Mouse (Mus musculus) hindbrain, embryonic 14.5 days (tissue): Measurements from ENCODE around the gene Smyd4. TPM values are rescaled to one million over a fixed set of nuclear protein-coding genes. Genes with fewer than 3 reads are reported as not detected.

ENCODE experiments used
- ATAC-seq: fragments of 200-750 bp; cut with Nextera tagmentation; 2 replicates; pipeline ENCODE4 v1.8.0; 2017; ENCODE audit warnings: moderate number of reproducible peaks, mild to moderate bottlenecking, moderate TSS enrichment, moderate library complexity; ENCODE audit not compliant: low FRiP score
- DNase-seq: peaks from one replicate; pipeline ENCODE4 v3.0.0-alpha.2; 2015; ENCODE audit warnings: low spot score
- H3K27ac ChIP-seq: fragments of 300-500 bp; sonication (generic); 2 replicates; pipeline ENCODE4 v1.5.1; 2014; ENCODE audit warnings: mild to moderate bottlenecking, moderate library complexity
- H3K27me3 ChIP-seq: fragments of 300-500 bp; sonication (generic); 2 replicates; pipeline ENCODE4 v1.6.1; 2014; ENCODE audit warnings: mild to moderate bottlenecking, low read length, mixed read lengths; ENCODE audit not compliant: control insufficient read depth, insufficient read depth
- H3K36me3 ChIP-seq: fragments of 300-500 bp; sonication (generic); replicated peaks from 2 replicates; pipeline ENCODE4 v1.6.1; 2014; ENCODE audit not compliant: control insufficient read depth, insufficient read depth
- H3K4me1 ChIP-seq: fragments of 300-500 bp; sonication (generic); replicated peaks from 2 replicates; pipeline ENCODE4 v1.6.1; 2014; ENCODE audit warnings: antibody characterized with exemption, low read length, mixed read lengths; ENCODE audit not compliant: control insufficient read depth, insufficient read depth
- H3K4me2 ChIP-seq: fragments of 300-500 bp; sonication (generic); replicated peaks from 2 replicates; pipeline ENCODE4 v1.6.1; 2014; ENCODE audit warnings: mild to moderate bottlenecking, moderate library complexity
- H3K4me3 ChIP-seq: fragments of 300-500 bp; sonication (generic); replicated peaks from 2 replicates; pipeline ENCODE4 v1.5.1; 2014; ENCODE audit warnings: mild to moderate bottlenecking, low read length
- H3K9ac ChIP-seq: fragments of 300-500 bp; sonication (generic); 2 replicates; pipeline ENCODE4 v1.6.1; 2014
- H3K9me3 ChIP-seq: fragments of 300-500 bp; sonication (generic); 2 replicates; pipeline ENCODE4 v1.6.1; 2016; ENCODE audit warnings: low read length; ENCODE audit not compliant: control insufficient read depth
- WGBS: fragments of 180-500 bp; shearing (Covaris S2); extraction: QIAGEN DNeasy Blood & Tissue Kit; methylation state at CpG from one replicate; pipeline ENCODE4 v1.1.7; 2014; 5-methylcytosine and 5-hydroxymethylcytosine counted together
- polyA plus RNA-seq: library from polyadenylated mRNA; unstranded; fragments of >200 nt; fragmentation: Nextera tagmentation; extraction: Ambion mirVana; gene quantifications from 2 replicates; pipeline ENCODE4 v1.2.1, GENCODE M21; 2014

The Smyd4 gene
- polyA plus RNA-seq, 1 experiment from 2014 or later = 13.2 TPM

- Histone ChIP-seq H3K4me2 (no peak overlapping the region), H3K27me3 (no peaks in the 10 kb centered on the region), H3K9ac (no peak overlapping the region), H3K9me3 (no peaks in the 10 kb centered on the region), H3K36me3 (no peaks in the 10 kb centered on the region), H3K4me1 (no peaks in the 10 kb centered on the region), H3K4me3 (no peak overlapping the region), H3K27ac (no peak overlapping the region)
- 62% methylated on average over 5 of the region's 5 CpGs for WGBS
- DNase-seq (no peak), ATAC-seq (no peak)
Measured at GRCm38 (mm10) chr11:75420810-75421374, 72.7 kb downstream of the Smyd4 start.

GRCm38 (mm10) chr11:75421375-75422012 is 73.3 kb downstream of the Smyd4 start:
- ATAC-seq = no peak
- peak overlapping the region; percentile 16; the same call in 1 of the 2 replicates for H3K9ac ChIP-seq
- DNase-seq = no peak
- WGBS = 45% methylated on average over 6 of the region's 6 CpGs
- H3K4me1 ChIP-seq = no peaks in the 10 kb centered on the region
- no peak overlapping the region for H3K27ac ChIP-seq
- H3K27me3 ChIP-seq = no peaks in the 10 kb centered on the region
- peak overlapping the region; percentile 10; the same call in 1 of the 2 replicates for H3K4me2 ChIP-seq
- 0 out of 2 replicates have a peak overlapping the region, but pooled peaks have one; percentile 9 for H3K4me3 ChIP-seq
- H3K9me3 ChIP-seq = no peaks in the 10 kb centered on the region
- H3K36me3 ChIP-seq = no peaks in the 10 kb centered on the region

- Histone ChIP-seq H3K4me2 (peak within 1 kb of the TSS; percentile 10; the same call in 1 of the 2 replicates), H3K9ac (peak within 1 kb of the TSS; percentile 16; the same call in 1 of the 2 replicates), H3K4me3 (0 out of 2 replicates have a peak within 1 kb of the TSS, but pooled peaks have one; percentile 9), H3K36me3 (no peaks in the 10 kb centered on the region), H3K27me3 (no peaks in the 10 kb centered on the region), H3K27ac (no peak within 1 kb of the TSS), H3K9me3 (no peaks in the 10 kb centered on the region), H3K4me1 (no peaks in the 10 kb centered on the region)
- WGBS = 49% methylated on average over 10 of the region's 10 CpGs
- ATAC-seq = no peak
- DNase-seq = no peak
Measured at GRCm38 (mm10) chr11:75422013-75422792, 74.0 kb downstream of the Smyd4 start, which contains the start of gene Serpinf1. Gene Serpinf1, minus strand, starts transcription at chr11:75422701.

- ATAC-seq = no peak
- Histone ChIP-seq H3K27me3 (no peaks in the 10 kb centered on the region), H3K27ac (no peak overlapping the region), H3K9ac (no peak overlapping the region), H3K4me1 (no peaks in the 10 kb centered on the region), H3K4me3 (no peak overlapping the region), H3K36me3 (no peaks in the 10 kb centered on the region), H3K4me2 (no peak overlapping the region), H3K9me3 (no peaks in the 10 kb centered on the region)
- WGBS = 94% methylated on average over 3 of the region's 3 CpGs
- DNase-seq = no peak
Measured at GRCm38 (mm10) chr11:75423091-75423490, 74.9 kb downstream of the Smyd4 start.

GRCm38 (mm10) chr11:75424033-75424432 is 75.8 kb downstream of the Smyd4 start:
- Histone ChIP-seq H3K9ac (no peak overlapping the region), H3K4me2 (no peak overlapping the region), H3K4me1 (no peaks in the 10 kb centered on the region), H3K4me3 (no peak overlapping the region), H3K27me3 (no peaks in the 10 kb centered on the region), H3K36me3 (no peaks in the 10 kb centered on the region), H3K27ac (no peak overlapping the region), H3K9me3 (no peaks in the 10 kb centered on the region)
- 94% methylated on average over 9 of the region's 9 CpGs for WGBS
- DNase-seq = no peak
- no peak for ATAC-seq

GRCm38 (mm10) chr11:75424459-75424858 is 76.2 kb downstream of the Smyd4 start:
- no peak for ATAC-seq
- 95% methylated on average over 3 of the region's 3 CpGs for WGBS

GRCm38 (mm10) chr11:75429019-75429705 is 80.9 kb downstream of the Smyd4 start:
- H3K9me3 ChIP-seq = no peaks in the 10 kb centered on the region
- H3K9ac ChIP-seq = no peak overlapping the region
- no peak for DNase-seq
- ATAC-seq = no peak
- no peak overlapping the region for H3K4me2 ChIP-seq
- no peaks in the 10 kb centered on the region for H3K27me3 ChIP-seq
- no peaks in the 10 kb centered on the region for H3K4me1 ChIP-seq
- no peak overlapping the region for H3K27ac ChIP-seq
- H3K4me3 ChIP-seq = no peak overlapping the region
- WGBS = 91% methylated on average over 9 of the region's 9 CpGs
- H3K36me3 ChIP-seq = no peaks in the 10 kb centered on the region

More at GRCm38 (mm10) chr11:75424459-75424858, 76.2 kb downstream of the Smyd4 start:
- H3K9me3 ChIP-seq = no peaks in the 10 kb centered on the region
- no peak overlapping the region for H3K27ac ChIP-seq
- no peak overlapping the region for H3K4me3 ChIP-seq
- no peak overlapping the region for H3K9ac ChIP-seq
- no peak for DNase-seq
- no peaks in the 10 kb centered on the region for H3K27me3 ChIP-seq
- no peaks in the 10 kb centered on the region for H3K36me3 ChIP-seq
- H3K4me2 ChIP-seq = no peak overlapping the region
- no peaks in the 10 kb centered on the region for H3K4me1 ChIP-seq

- DNase-seq (peak; percentile 44), ATAC-seq (peak; percentile 62; the same call in 1 of the 2 replicates)
- 66% methylated on average over 11 of the region's 11 CpGs for whole genome bisulfite sequencing
- H3K4me3 ChIP-seq = no peak overlapping the region
- H3K9me3 ChIP-seq = no peaks in the 10 kb centered on the region
- H3K36me3 ChIP-seq = no peaks in the 10 kb centered on the region
- H3K4me1 ChIP-seq = no peaks in the 10 kb centered on the region
- no peak overlapping the region for H3K4me2 ChIP-seq
- no peaks in the 10 kb centered on the region for H3K27me3 ChIP-seq
- no peak overlapping the region for H3K9ac ChIP-seq
- H3K27ac ChIP-seq = no peak overlapping the region
Measured at GRCm38 (mm10) chr11:75431307-75431706, 83.1 kb downstream of the Smyd4 start.

- H3K4me2 ChIP-seq = no peak overlapping the region
- H3K36me3 ChIP-seq = no peaks in the 10 kb centered on the region
- H3K9me3 ChIP-seq = no peaks in the 10 kb centered on the region
- no peak for DNase-seq
- no peak overlapping the region for H3K9ac ChIP-seq
- H3K27me3 ChIP-seq = no peaks in the 10 kb centered on the region
- 89% methylated on average over 5 of the region's 5 CpGs for WGBS
- H3K4me3 ChIP-seq = no peak overlapping the region
- no peaks in the 10 kb centered on the region for H3K4me1 ChIP-seq
- ATAC-seq = no peak
- H3K27ac ChIP-seq = no peak overlapping the region
Measured at GRCm38 (mm10) chr11:75434138-75434537, 85.9 kb downstream of the Smyd4 start.
